Mouse (Mus musculus) forebrain, embryonic 12.5 days (tissue): Measurements from ENCODE around the gene Pdzd2. TPM values are rescaled to one million over a fixed set of nuclear protein-coding genes. Genes with fewer than 3 reads are reported as not detected.

ENCODE experiments used
- ATAC-seq: fragments of 200-750 bp; cut with Nextera tagmentation; 2 replicates; pipeline ENCODE4 v1.8.0; 2017; ENCODE audit warnings: moderate TSS enrichment; ENCODE audit not compliant: low FRiP score
- H3K27ac ChIP-seq: fragments of 300-500 bp; sonication (generic); 2 replicates; pipeline ENCODE4 v1.5.1; 2016; ENCODE audit warnings: mild to moderate bottlenecking
- H3K27me3 ChIP-seq: fragments of 300-500 bp; sonication (generic); 2 replicates; pipeline ENCODE4 v1.6.1; 2016; ENCODE audit warnings: mild to moderate bottlenecking
- H3K36me3 ChIP-seq: fragments of 300-500 bp; sonication (generic); replicated peaks from 2 replicates; pipeline ENCODE4 v1.6.1; 2016; ENCODE audit warnings: mild to moderate bottlenecking
- H3K4me1 ChIP-seq: fragments of 300-500 bp; sonication (generic); 2 replicates; pipeline ENCODE4 v1.6.1; 2016
- H3K4me2 ChIP-seq: fragments of 300-500 bp; sonication (generic); 2 replicates; pipeline ENCODE4 v1.6.1; 2016; ENCODE audit warnings: mild to moderate bottlenecking, moderate library complexity
- H3K4me3 ChIP-seq: fragments of 300-500 bp; sonication (generic); replicated peaks from 2 replicates; pipeline ENCODE4 v1.5.1; 2016; ENCODE audit warnings: mild to moderate bottlenecking
- H3K9ac ChIP-seq: fragments of 300-500 bp; sonication (generic); 2 replicates; pipeline ENCODE4 v1.6.1; 2016; ENCODE audit warnings: mild to moderate bottlenecking
- H3K9me3 ChIP-seq: fragments of 300-500 bp; sonication (generic); 2 replicates; pipeline ENCODE4 v1.6.1; 2016
- WGBS: fragments of 180-500 bp; shearing (Covaris S2); methylation state at CpG from one replicate; pipeline ENCODE4 v1.1.7; 2016; 5-methylcytosine and 5-hydroxymethylcytosine counted together
- polyA plus RNA-seq: library from polyadenylated mRNA; unstranded; fragments of >200 nt; fragmentation: Nextera tagmentation; extraction: Ambion mirVana; gene quantifications from 2 replicates; pipeline ENCODE4 v1.2.1, GENCODE M21; 2016

The Pdzd2 gene
- polyA plus RNA-seq, 1 experiment from 2014 or later: 7.3 TPM

DNA sequence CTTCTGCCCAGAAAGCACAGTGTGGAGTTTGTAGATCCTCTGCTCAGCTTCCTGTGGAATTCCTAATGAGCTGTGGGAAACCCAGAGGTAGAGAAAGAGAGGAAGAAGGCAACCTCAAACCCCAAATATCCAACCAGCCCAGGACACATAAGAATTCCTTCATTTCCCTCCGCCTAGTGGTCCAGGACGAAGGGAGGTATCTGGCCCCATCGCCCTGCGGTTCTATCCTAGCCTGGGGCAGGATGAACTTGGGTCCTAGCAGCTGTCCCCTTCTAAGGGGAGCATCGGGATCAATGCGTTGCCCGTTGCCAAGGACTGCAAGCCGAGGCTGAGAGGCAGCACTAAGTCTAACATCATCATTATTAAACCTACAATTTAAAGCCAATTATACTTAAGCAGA, 104.8 kb downstream of the Pdzd2 start:
- Histone ChIP-seq H3K4me3 (no peak overlapping the region), H3K27me3 (no peaks in the 10 kb centered on the region), H3K9ac (no peak overlapping the region), H3K27ac (no peak overlapping the region), H3K36me3 (no peaks in the 10 kb centered on the region), H3K4me2 (no peak overlapping the region), H3K4me1 (peaks cover 10% of the 10 kb centered on the region; the same call in 1 of the 2 replicates), H3K9me3 (no peaks in the 10 kb centered on the region)
- ATAC-seq: no peak
- WGBS: 74% methylated on average over 8 of the region's 8 CpGs

DNA sequence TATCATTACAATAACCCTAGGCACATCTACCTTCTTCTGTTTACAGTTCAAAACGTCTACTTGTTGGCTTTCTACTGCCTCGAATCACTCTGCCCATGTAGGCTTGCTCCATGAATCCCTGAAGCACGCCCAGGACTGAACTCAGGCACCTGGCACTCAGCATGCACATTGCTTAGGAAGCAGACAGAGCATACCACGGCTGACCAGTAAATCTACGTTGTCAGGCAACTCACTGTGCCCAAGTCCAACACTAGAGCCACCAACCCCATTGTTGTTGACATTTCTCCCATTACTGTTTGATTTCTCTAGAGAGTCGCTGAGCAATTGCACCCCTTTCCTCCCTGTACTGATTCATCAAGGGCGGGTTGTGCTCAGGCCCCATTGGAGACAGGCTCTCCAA, 110.6 kb downstream of the Pdzd2 start:
- Histone ChIP-seq H3K27ac (no peak overlapping the region), H3K27me3 (no peaks in the 10 kb centered on the region), H3K4me3 (no peak overlapping the region), H3K36me3 (no peaks in the 10 kb centered on the region), H3K4me1 (peaks cover 7% of the 10 kb centered on the region; the same call in 1 of the 2 replicates), H3K9me3 (no peaks in the 10 kb centered on the region), H3K9ac (no peak overlapping the region), H3K4me2 (no peak overlapping the region)
- 86% methylated on average over 7 of the region's 7 CpGs for WGBS
- ATAC-seq: no peak

DNA sequence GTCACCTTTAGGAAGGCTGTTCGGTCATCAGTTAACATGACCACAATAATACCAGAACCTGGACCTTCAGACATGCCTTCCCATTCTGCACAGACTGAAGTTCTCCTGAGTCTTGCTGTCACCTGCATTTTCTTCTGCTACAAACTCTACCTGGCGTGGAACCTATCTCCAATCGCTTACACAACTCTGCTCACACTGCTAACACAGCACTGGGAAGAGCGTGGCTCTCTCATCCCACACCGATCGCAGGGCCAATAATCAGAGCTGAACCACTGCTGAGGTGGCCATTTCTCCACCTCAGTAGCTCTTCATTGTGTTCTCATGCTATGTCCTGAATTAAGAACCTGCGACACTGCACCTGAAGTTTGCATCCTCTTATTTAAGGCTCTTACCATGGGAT, 111.3 kb downstream of the Pdzd2 start:
- no peak for ATAC-seq
- H3K4me3 ChIP-seq: no peak overlapping the region
- H3K27ac ChIP-seq: no peak overlapping the region
- no peak overlapping the region for H3K9ac ChIP-seq
- no peak overlapping the region for H3K4me2 ChIP-seq
- H3K36me3 ChIP-seq: no peaks in the 10 kb centered on the region
- H3K4me1 ChIP-seq: peaks cover 5% of the 10 kb centered on the region; the same call in 1 of the 2 replicates
- no peaks in the 10 kb centered on the region for H3K27me3 ChIP-seq
- 96% methylated on average over 7 of the region's 7 CpGs for WGBS
- no peaks in the 10 kb centered on the region for H3K9me3 ChIP-seq

DNA sequence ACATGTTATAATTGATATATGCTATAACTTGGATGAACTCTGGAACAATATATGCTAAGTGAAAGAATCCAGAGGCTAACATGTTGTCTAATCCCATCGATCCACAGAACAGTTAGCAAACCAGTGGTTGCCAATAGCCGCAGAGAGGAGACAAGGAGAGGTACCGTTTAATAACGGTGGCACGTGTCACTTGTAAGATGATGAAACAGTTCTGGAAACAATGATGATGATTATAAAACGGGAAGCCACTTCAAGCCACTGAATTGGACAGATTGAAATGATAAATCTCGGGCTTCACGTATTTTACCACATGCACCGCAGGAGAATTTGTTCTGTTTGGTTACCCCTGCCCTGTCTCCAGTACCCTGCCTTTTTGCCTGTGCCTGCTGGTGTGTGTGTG, 112.8 kb downstream of the Pdzd2 start:
- Histone ChIP-seq H3K36me3 (no peaks in the 10 kb centered on the region), H3K27ac (no peak overlapping the region), H3K27me3 (no peaks in the 10 kb centered on the region), H3K4me3 (no peak overlapping the region), H3K9me3 (no peaks in the 10 kb centered on the region), H3K9ac (no peak overlapping the region), H3K4me1 (peaks cover 8% of the 10 kb centered on the region; the same call in 1 of the 2 replicates), H3K4me2 (no peak overlapping the region)
- ATAC-seq: no peak
- WGBS: 88% methylated on average over 9 of the region's 9 CpGs

DNA sequence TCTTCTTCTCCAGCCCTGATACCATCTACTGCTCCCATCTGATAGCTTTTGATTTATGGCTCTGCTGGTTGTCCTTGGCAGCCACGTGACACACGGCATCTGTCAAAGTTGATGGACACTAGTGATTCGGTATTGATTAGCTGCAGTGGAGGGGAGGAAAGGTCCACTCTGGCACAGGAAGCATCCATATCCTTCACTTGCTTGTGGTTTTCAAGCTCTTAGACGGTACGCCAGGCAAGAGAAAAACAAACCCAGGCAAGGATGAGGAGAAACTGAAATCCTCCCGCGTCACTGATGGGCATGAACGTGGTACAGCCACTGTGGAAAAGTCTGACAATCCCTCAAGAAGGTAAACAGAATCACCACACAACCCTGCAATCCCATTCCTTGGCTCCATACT, 113.6 kb downstream of the Pdzd2 start:
- Histone ChIP-seq H3K4me1 (peaks cover 8% of the 10 kb centered on the region; the same call in 1 of the 2 replicates), H3K4me2 (no peak overlapping the region), H3K4me3 (no peak overlapping the region), H3K27me3 (no peaks in the 10 kb centered on the region), H3K9ac (no peak overlapping the region), H3K27ac (no peak overlapping the region), H3K9me3 (no peaks in the 10 kb centered on the region), H3K36me3 (no peaks in the 10 kb centered on the region)
- WGBS: 88% methylated on average over 8 of the region's 8 CpGs
- no peak for ATAC-seq

DNA sequence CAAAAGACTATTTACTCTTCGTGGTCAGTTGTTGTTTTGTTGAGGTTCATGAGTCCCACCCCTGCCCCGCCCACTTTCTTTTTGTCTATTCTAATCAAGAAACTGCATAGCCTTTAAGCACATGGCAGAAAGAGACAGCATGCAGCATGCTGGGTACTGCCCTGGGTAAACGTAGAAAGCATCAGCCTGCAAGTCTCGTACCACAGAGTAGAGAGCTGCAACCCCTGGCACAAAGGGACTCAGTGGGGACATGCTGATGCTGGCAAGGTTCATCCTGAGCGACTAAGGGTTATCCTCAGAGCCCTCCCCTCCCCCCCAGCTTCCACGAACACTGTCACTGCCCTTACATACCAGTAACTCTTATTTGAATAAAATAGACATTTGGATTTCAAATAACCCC, 114.2 kb downstream of the Pdzd2 start:
- H3K36me3 ChIP-seq: no peaks in the 10 kb centered on the region
- no peak overlapping the region for H3K27ac ChIP-seq
- no peak overlapping the region for H3K4me3 ChIP-seq
- 52% methylated on average over 6 of the region's 6 CpGs for WGBS
- no peak overlapping the region for H3K9ac ChIP-seq
- H3K4me1 ChIP-seq: peaks cover 8% of the 10 kb centered on the region; the same call in 1 of the 2 replicates
- H3K4me2 ChIP-seq: no peak overlapping the region
- ATAC-seq: no peak
- no peaks in the 10 kb centered on the region for H3K9me3 ChIP-seq
- H3K27me3 ChIP-seq: no peaks in the 10 kb centered on the region

DNA sequence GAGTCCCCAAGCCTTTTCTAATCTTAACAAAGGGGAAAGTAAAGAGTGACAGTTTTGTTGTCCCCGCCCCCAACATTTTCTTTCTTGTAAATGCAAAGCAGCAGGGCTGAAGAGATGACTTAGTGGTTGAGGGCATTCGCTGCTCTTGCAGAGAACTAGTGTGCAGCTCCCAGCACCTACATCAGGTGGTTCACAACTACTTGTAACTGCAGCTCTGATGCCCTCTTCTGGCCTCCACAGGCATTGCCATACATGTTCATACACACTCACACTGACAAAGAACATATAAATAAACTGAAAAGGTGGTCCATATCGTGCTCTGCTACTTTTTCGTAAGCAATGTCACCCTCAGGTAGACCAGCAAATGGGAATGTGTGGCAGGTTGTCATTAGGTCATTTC, 116.2 kb downstream of the Pdzd2 start:
- 91% methylated on average over 4 of the region's 4 CpGs for WGBS
- Histone ChIP-seq H3K27me3 (no peaks in the 10 kb centered on the region), H3K4me3 (no peak overlapping the region), H3K36me3 (no peaks in the 10 kb centered on the region), H3K9ac (no peak overlapping the region), H3K27ac (no peak overlapping the region), H3K9me3 (no peaks in the 10 kb centered on the region), H3K4me2 (no peak overlapping the region), H3K4me1 (peaks cover 8% of the 10 kb centered on the region; the same call in 1 of the 2 replicates)
- no peak for ATAC-seq

DNA sequence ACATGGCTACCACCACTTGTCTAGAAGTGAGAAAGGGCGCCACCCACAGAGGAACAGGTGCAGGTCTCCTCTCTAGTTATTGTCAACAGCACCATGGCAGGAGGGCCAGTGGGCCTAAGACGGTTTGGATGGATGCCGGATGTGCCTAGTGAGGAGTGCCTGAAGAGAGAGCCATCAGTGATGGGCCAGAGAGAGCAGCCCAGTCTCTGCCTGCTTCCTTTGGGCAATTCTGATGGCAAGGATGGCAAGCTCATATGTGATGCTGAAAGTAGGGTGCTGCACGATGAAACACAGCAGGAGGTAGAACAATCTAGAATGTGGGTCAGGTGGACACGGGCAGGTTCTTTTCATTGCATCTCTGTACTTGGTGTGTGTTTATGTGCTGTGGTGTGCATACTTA, 117.0 kb downstream of the Pdzd2 start:
- no peak overlapping the region for H3K27ac ChIP-seq
- no peaks in the 10 kb centered on the region for H3K36me3 ChIP-seq
- no peaks in the 10 kb centered on the region for H3K9me3 ChIP-seq
- no peak overlapping the region for H3K4me2 ChIP-seq
- WGBS: 91% methylated on average over 5 of the region's 5 CpGs
- H3K27me3 ChIP-seq: no peaks in the 10 kb centered on the region
- peaks cover 8% of the 10 kb centered on the region; the same call in 1 of the 2 replicates for H3K4me1 ChIP-seq
- H3K4me3 ChIP-seq: no peak overlapping the region
- H3K9ac ChIP-seq: no peak overlapping the region
- no peak for ATAC-seq

DNA sequence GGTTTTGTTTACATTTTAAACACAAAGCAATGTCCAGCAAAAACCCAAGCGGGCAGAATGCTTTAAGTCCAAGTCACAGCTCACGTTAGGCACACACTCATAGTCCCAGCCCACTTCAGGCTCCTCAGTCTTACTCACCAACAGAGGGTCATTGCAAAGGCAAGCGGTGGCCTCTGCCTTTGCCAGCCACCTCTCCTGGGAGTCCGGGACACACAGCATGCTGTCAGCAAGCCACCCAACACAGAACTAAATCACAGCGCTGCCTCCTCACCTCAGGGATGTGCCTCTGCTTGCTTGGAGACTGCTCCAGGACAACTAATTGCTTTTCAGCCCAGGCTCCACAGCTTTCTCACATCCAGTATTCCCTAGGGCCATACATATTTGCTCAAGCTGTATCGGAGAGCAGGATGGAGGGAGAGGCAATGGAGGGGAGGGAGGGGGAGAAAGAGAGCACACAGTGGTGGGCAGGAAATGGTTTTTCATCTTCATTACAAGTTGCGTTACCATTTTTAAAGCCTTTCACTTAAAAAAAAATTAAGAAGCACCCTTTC, 117.6 kb downstream of the Pdzd2 start:
- Histone ChIP-seq H3K9me3 (no peaks in the 10 kb centered on the region), H3K27ac (no peak overlapping the region), H3K4me3 (no peak overlapping the region), H3K4me2 (no peak overlapping the region), H3K36me3 (no peaks in the 10 kb centered on the region), H3K4me1 (peaks cover 8% of the 10 kb centered on the region; the same call in 1 of the 2 replicates), H3K9ac (no peak overlapping the region), H3K27me3 (no peaks in the 10 kb centered on the region)
- WGBS: 78% methylated on average over 7 of the region's 7 CpGs
- ATAC-seq: 0 out of 2 replicates have a peak, but pooled peaks have one; percentile 39

DNA sequence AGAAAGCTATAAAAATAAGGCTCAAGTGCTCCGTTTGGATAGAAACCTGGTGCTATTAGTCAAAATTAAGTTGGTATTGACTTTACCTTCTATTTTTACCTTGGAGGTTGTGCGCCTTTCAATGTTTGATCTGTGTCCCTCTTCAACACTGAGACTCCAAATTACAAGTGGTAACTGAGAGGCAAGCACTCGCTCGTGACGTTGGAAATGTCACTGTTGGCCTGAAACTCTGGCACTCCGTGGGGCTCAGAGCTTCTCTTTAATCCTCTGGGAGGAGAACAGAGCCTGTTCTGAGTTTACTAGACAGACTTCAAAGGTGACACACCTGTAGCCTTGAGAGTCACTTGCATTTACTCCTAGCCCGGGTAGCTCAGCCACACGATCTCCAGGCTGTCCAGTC, 120.5 kb downstream of the Pdzd2 start:
- no peaks in the 10 kb centered on the region for H3K36me3 ChIP-seq
- no peaks in the 10 kb centered on the region for H3K27me3 ChIP-seq
- no peak overlapping the region for H3K4me3 ChIP-seq
- 86% methylated on average over 8 of the region's 8 CpGs for WGBS
- H3K9me3 ChIP-seq: no peaks in the 10 kb centered on the region
- no peak overlapping the region for H3K9ac ChIP-seq
- H3K4me2 ChIP-seq: no peak overlapping the region
- ATAC-seq: no peak
- H3K27ac ChIP-seq: no peak overlapping the region
- 0 out of 2 replicates have a peak, but pooled peaks cover 4% of the 10 kb centered on the region for H3K4me1 ChIP-seq

DNA sequence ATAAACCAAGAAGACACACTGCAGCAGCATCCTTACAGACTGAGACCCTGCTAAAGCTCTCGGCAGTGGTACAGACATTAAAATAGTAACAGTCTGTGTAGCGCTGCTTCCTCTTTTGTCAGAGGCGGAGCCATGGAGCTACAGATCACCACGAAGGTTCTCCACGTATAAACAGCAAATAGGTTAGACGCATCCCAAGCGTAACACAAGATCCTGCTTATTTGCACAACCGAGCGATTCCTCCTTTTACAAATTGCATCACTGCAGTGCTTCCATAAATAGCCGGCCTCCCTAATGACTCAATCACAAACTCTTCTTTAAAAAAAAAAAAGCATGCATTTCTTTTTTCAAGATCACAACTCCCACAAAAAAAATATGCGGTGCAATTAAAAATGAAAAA, 122.1 kb downstream of the Pdzd2 start:
- 0 out of 2 replicates have a peak, but pooled peaks cover 4% of the 10 kb centered on the region for H3K4me1 ChIP-seq
- no peak overlapping the region for H3K4me2 ChIP-seq
- ATAC-seq: no peak
- no peaks in the 10 kb centered on the region for H3K36me3 ChIP-seq
- WGBS: 93% methylated on average over 11 of the region's 11 CpGs
- H3K4me3 ChIP-seq: no peak overlapping the region
- no peak overlapping the region for H3K27ac ChIP-seq
- no peaks in the 10 kb centered on the region for H3K9me3 ChIP-seq
- no peak overlapping the region for H3K9ac ChIP-seq
- no peaks in the 10 kb centered on the region for H3K27me3 ChIP-seq

DNA sequence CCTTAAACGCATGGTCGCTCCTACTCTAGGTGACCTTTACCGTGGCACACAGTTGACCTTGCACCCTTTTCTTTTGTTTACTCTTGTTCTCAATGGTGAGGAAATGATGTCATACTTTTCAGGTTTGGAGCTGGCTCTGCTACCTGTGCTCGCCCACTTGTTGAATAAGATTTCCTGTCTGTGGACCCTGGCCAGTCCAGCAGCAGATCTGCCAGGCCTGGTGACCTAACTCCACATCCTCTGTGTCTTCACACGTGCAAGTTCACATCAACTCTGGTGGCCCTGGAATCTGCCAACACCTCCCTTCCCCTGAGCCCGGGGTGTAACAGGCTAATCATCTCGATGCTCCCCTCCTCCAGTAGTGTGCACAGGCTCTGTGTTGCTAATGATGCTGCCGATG, 122.5 kb downstream of the Pdzd2 start:
- ATAC-seq: no peak
- no peak overlapping the region for H3K4me3 ChIP-seq
- WGBS: 83% methylated on average over 8 of the region's 8 CpGs
- 0 out of 2 replicates have a peak, but pooled peaks cover 4% of the 10 kb centered on the region for H3K4me1 ChIP-seq
- no peak overlapping the region for H3K27ac ChIP-seq
- H3K9me3 ChIP-seq: no peaks in the 10 kb centered on the region
- H3K36me3 ChIP-seq: no peaks in the 10 kb centered on the region
- no peaks in the 10 kb centered on the region for H3K27me3 ChIP-seq
- no peak overlapping the region for H3K9ac ChIP-seq
- no peak overlapping the region for H3K4me2 ChIP-seq
